Mouse (Mus musculus) ES-E14 (cell line): Measurements from ENCODE around the gene Ccdc153.

Source experiments
- CHD2 ChIP-seq: IDR thresholded peaks from 2 replicates; pipeline ENCODE4 v1.6.1; 2014; ENCODE audit warnings: mild to moderate bottlenecking, low read depth, low read length, inconsistent platforms
- HCFC1 ChIP-seq: IDR thresholded peaks from 2 replicates; pipeline ENCODE4 v1.6.1; 2012; ENCODE audit warnings: low read length, inconsistent platforms, borderline replicate concordance; ENCODE audit not compliant: insufficient read depth
- MAFK ChIP-seq: IDR thresholded peaks from 2 replicates; pipeline ENCODE4 v1.6.1; 2014; ENCODE audit warnings: mild to moderate bottlenecking, low read depth, low read length, inconsistent platforms; ENCODE audit not compliant: insufficient read depth
- ZC3H11A ChIP-seq: IDR thresholded peaks from 2 replicates; pipeline ENCODE4 v1.6.1; 2012; ENCODE audit warnings: low read depth, mild to moderate bottlenecking, inconsistent platforms, low read length, borderline replicate concordance
- ZNF384 ChIP-seq: IDR thresholded peaks from 2 replicates; pipeline ENCODE4 v1.6.1; 2012; ENCODE audit warnings: low read depth, low read length, inconsistent platforms

DNA sequence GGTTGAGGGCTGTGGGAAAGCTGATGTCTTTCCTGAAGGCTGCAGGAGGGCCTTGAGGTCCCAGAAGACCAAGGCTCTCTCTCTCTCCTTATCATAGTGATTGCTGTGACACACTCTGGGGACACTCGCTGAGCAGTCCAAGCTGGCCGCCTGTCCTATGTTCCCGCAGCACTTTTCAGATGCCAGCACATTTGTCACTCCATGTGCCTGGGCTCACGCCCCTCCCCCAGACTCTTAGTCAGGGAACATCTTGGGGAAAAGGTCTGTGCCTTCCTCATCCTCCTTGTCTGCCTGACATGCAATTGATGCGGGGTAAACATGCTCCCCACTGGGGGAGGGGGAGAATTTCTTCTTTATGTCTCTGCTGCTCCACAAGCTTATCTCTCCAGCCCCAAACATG, 42.7 kb downstream of the Ccdc153 start:
- no peak for TF ChIP-seq CHD2
- TF ChIP-seq MAFK: no peak
- TF ChIP-seq ZC3H11A: no peak
- no peak for TF ChIP-seq HCFC1
- no peak for TF ChIP-seq ZNF384
